Mouse (Mus musculus) left cerebral cortex, adult 9 months (tissue): ENCODE data around the gene Igfbp7.

ENCODE experiments used
- DNase-seq, 2 experiments: peaks; one replicate each; pipeline ENCODE4 v3.0.0; 2022; ENCODE audit warnings: low spot score in 2 of 2

The Igfbp7 gene

GRCm38 (mm10) chr5:77380321-77380901, 27.4 kb downstream of the Igfbp7 start:
- no peak for DNase-seq

GRCm38 (mm10) chr5:77379434-77380135, 28.3 kb downstream of the Igfbp7 start:
- no peak for DNase-seq

- no peak for DNase-seq
Observed at GRCm38 (mm10) chr5:77378027-77378426, 29.8 kb downstream of the Igfbp7 start.

- no peak for DNase-seq
Observed at GRCm38 (mm10) chr5:77375546-77375945, 32.3 kb downstream of the Igfbp7 start.

GRCm38 (mm10) chr5:77374945-77375344, 32.9 kb downstream of the Igfbp7 start:
- DNase-seq = no peak

- DNase-seq = no peak
Observed at GRCm38 (mm10) chr5:77372778-77373177, 35.1 kb downstream of the Igfbp7 start.

- DNase-seq = no peak
Observed at GRCm38 (mm10) chr5:77372242-77372641, 35.6 kb downstream of the Igfbp7 start.

GRCm38 (mm10) chr5:77370378-77370892, 37.4 kb downstream of the Igfbp7 start:
- DNase-seq = no peak

- no peak for DNase-seq
Observed at GRCm38 (mm10) chr5:77369394-77369793, 38.4 kb downstream of the Igfbp7 start.

GRCm38 (mm10) chr5:77368194-77368593, 39.6 kb downstream of the Igfbp7 start:
- DNase-seq = no peak

- no peak for DNase-seq
Observed at GRCm38 (mm10) chr5:77367682-77368081, 40.2 kb downstream of the Igfbp7 start.

GRCm38 (mm10) chr5:77367145-77367544, 40.7 kb downstream of the Igfbp7 start:
- DNase-seq = no peak

- no peak for DNase-seq
Observed at GRCm38 (mm10) chr5:77366313-77366712, 41.5 kb downstream of the Igfbp7 start.

- DNase-seq = no peak
Observed at GRCm38 (mm10) chr5:77364443-77365038, 43.3 kb downstream of the Igfbp7 start.

GRCm38 (mm10) chr5:77363650-77364049, 44.2 kb downstream of the Igfbp7 start:
- peak in 1 of 2 experiments; percentile 37 for DNase-seq

- DNase-seq = no peak
Observed at GRCm38 (mm10) chr5:77362120-77362519, 45.7 kb downstream of the Igfbp7 start.

- DNase-seq = no peak
Observed at GRCm38 (mm10) chr5:77361006-77361405, 46.8 kb downstream of the Igfbp7 start.

- no peak for DNase-seq
Observed at GRCm38 (mm10) chr5:77359971-77360370, 47.9 kb downstream of the Igfbp7 start.

- no peak for DNase-seq
Observed at GRCm38 (mm10) chr5:77358347-77358746, 49.5 kb downstream of the Igfbp7 start.

- no peak for DNase-seq
Observed at GRCm38 (mm10) chr5:77357405-77358149, 50.3 kb downstream of the Igfbp7 start.

GRCm38 (mm10) chr5:77355307-77356265, 52.3 kb downstream of the Igfbp7 start:
- no peak for DNase-seq
